Mouse (Mus musculus) lung, postnatal 36 days (tissue): ENCODE results near the gene Snx30.
"Not testable (repeated sequence)": the region's sequence is repeated elsewhere in the genome, so short reads cannot be mapped to it uniquely, and the experiment has no call there.

Source experiments
- DNase-seq: peaks from one replicate; pipeline ENCODE4 v3.0.0; 2022; ENCODE audit warnings: mixed read lengths

The Snx30 gene

GRCm38 (mm10) chr4:59805181-59805967 lies at the start of gene Snx30:
Gene Snx30, plus strand, starts transcription at chr4:59805840.
- DNase-seq = peak; percentile 91

GRCm38 (mm10) chr4:59756332-59757082 lies 49.1 kb upstream of the Snx30 start:
- DNase-seq = peak; percentile 71

GRCm38 (mm10) chr4:59757452-59758435 lies 47.9 kb upstream of the Snx30 start:
- DNase-seq = no peak

- DNase-seq = no peak
Measured at GRCm38 (mm10) chr4:59760016-59760415, 45.6 kb upstream of the Snx30 start.

GRCm38 (mm10) chr4:59760636-59761364 lies 44.8 kb upstream of the Snx30 start:
- DNase-seq = peak; percentile 67

GRCm38 (mm10) chr4:59761365-59761729 lies 44.3 kb upstream of the Snx30 start:
- peak; percentile 83 for DNase-seq

- no peak for DNase-seq
Measured at GRCm38 (mm10) chr4:59764950-59765349, 40.7 kb upstream of the Snx30 start.

- peak; percentile 48 for DNase-seq
Measured at GRCm38 (mm10) chr4:59765385-59766005, 40.1 kb upstream of the Snx30 start.

- no peak for DNase-seq
Measured at GRCm38 (mm10) chr4:59767717-59768116, 37.9 kb upstream of the Snx30 start.

- no peak for DNase-seq
Measured at GRCm38 (mm10) chr4:59772171-59772879, 33.3 kb upstream of the Snx30 start.

GRCm38 (mm10) chr4:59777828-59778227 lies 27.8 kb upstream of the Snx30 start:
- DNase-seq = no peak

GRCm38 (mm10) chr4:59780568-59780967 lies 25.1 kb upstream of the Snx30 start:
- peak; percentile 61 for DNase-seq

- no peak for DNase-seq
Measured at GRCm38 (mm10) chr4:59782853-59783684, 22.6 kb upstream of the Snx30 start.

GRCm38 (mm10) chr4:59783685-59784279 lies 21.9 kb upstream of the Snx30 start:
- peak; percentile 98 for DNase-seq

GRCm38 (mm10) chr4:59785412-59785811 lies 20.2 kb upstream of the Snx30 start:
- no peak for DNase-seq

GRCm38 (mm10) chr4:59786661-59787060 lies 19.0 kb upstream of the Snx30 start:
- DNase-seq = peak; percentile 87

- DNase-seq = peak; percentile 86
Measured at GRCm38 (mm10) chr4:59787126-59787525, 18.5 kb upstream of the Snx30 start.

- DNase-seq = peak; percentile 17
Measured at GRCm38 (mm10) chr4:59789015-59789414, 16.6 kb upstream of the Snx30 start.

GRCm38 (mm10) chr4:59793626-59794025 lies 12.0 kb upstream of the Snx30 start:
- not testable (repeated sequence) for DNase-seq

- DNase-seq = no peak
Measured at GRCm38 (mm10) chr4:59794116-59794515, 11.5 kb upstream of the Snx30 start.
